Mouse (Mus musculus) B cell, adult 2 months (primary cell): ENCODE results near the gene Ppp2r3a.

Source experiments
- DNase-seq, 2 experiments: peaks; one replicate each; pipeline ENCODE4 v3.0.0; 2022

The Ppp2r3a gene

GRCm38 (mm10) chr9:101251644-101252337 is at the start of gene Ppp2r3a:
TSS of gene Ppp2r3a (minus strand) at chr9:101251795.
- peak; percentile 99 for DNase-seq

- DNase-seq: no peak
These were observed 48.9 kb upstream of the Ppp2r3a start for GRCm38 (mm10) chr9:101300441-101300935.

DNA sequence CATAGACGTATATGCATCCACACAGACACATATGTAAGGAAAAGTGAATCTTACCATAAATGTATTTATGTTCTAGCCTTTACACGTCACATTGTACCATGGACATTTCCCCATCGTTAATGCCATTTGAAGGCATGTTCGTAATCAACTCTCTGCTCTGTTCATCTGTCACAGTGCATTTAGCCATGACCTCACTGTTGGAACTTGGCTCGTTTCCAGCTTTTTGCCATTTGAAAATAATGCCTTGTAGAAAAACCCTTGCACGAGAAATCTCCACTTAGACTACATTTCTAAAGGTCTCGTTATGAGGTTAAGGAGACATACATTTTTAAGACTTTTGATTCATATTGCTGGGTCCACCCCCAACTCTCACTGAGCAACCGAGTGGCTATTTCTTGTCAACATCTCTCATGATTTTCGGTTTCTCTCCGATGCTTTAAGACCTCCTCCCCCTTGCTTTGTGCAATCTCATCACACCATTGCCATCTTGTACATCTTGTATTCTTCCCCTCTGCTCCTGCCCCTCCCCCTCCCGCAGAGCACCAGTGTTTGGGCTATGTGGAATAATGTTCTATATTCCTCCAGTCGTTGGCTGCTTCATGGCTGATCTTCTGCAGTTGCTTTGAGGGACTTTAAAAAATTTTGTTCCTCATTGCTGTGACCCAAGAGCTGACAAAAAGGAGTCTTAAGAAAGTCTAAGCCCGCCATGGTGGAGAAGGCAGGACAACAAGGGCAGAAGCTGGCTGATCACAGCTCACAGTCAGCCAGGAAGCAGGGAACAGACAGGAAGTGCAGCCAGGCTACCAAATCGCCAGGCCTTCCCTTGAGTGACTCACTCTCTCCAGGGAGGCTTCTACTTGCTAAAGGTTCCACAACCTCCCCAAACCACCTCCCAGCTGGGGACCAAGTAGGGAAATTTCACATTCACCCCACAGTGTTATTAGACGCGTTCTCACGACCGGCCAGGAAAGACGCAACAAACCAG is 40.4 kb upstream of the Ppp2r3a start:
- DNase-seq: no peak

DNA sequence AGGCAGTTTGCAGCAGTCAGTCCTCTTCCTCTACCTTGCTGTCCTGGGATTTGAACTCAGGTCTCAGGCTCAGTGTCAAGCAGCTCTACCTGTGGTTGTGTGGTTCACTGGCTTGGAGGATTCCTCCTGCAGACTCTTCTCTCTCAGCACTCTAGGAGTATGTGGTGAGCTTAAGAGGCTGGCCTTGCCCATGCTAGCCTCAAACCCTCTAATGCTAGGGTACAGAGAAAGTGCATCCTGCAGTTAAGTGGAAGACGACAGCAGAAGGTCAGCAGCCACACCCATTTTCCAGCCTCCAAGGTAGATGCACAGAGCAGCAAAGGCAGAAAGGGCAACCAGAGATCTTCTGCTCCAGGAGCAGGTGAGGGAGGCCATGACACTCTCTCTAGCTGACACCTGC is 39.3 kb upstream of the Ppp2r3a start:
- DNase-seq: no peak

DNA sequence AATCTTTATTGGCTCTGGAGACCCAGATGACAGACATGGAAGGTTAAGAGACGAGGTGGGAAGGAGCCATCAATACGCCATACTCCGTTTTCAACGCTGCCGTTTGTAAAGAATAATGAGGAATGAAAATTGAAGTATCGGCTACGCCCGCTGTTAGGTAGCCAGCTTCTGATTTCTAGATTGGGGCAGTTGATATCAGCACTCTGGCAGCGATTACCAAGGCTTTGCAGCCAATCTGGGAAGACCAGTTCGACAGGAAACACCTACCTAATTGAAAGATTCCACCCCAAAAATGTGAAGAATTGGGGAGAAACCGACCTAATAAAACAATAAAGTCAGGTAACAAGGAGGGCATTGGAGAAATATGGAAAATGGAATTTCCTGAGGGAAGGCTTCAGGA is 38.2 kb upstream of the Ppp2r3a start:
- DNase-seq: no peak

GRCm38 (mm10) chr9:101288901-101289647 is 37.5 kb upstream of the Ppp2r3a start:
- DNase-seq: no peak

DNA sequence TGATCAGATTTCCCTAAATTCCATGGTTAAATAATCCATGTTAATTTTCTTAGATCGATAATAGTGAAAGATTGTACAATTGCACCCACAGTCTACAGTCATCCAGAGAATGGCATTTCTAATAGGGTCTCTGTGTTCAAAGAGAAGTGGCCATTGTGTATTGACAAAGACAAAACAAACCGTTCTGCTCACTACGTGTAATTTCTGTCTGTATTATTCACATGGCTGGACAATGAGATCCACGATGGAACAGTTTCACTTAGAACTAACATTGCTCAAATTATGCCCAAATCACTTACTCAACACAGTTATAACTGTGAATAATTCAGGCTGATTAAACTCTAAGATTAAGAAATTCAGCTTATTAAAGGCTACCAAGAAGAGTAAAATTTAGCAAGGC is 35.2 kb upstream of the Ppp2r3a start:
- DNase-seq: no peak

DNA sequence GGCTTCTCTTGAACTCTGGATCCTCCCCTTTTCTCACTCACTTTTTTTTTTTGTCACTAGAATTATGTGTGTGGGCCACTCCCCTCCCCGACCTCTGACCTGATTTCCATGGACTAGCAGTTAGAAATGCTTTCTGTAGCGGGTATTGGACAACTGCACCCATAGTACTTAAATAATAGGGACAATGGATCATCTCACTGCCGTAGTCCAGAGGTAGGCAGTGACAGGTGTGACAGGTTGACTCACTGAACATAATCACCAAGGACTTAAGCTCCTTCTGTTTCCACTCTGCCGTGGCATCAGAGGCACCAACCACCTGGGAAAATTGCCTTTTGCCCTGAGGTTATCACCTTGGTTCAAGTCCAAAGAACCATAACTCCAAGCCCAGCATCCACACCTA is 32.5 kb upstream of the Ppp2r3a start:
- DNase-seq: no peak

- DNase-seq: no peak
These were observed 31.1 kb upstream of the Ppp2r3a start for GRCm38 (mm10) chr9:101282651-101283050.

GRCm38 (mm10) chr9:101281906-101282305 is 30.3 kb upstream of the Ppp2r3a start:
- no peak for DNase-seq

DNA sequence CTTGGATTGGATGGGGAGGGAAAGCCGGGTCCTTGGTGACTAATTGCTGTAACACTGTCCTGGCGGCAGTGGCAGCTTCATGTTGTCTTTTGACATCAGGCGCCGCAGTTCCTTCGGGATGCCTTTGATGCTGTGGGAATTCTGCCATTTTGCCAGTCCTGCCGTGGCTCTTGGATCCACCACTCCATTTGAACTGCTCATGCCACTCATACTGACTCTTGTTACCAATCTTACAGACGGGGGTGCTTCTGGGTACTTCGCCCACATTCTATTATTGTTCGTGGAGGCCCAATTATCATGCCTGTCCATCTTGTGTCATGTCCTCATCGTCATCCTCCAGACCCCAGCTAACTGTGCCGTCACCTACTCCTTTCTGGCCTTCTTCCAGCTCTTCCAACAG is 29.7 kb upstream of the Ppp2r3a start:
- DNase-seq: no peak

DNA sequence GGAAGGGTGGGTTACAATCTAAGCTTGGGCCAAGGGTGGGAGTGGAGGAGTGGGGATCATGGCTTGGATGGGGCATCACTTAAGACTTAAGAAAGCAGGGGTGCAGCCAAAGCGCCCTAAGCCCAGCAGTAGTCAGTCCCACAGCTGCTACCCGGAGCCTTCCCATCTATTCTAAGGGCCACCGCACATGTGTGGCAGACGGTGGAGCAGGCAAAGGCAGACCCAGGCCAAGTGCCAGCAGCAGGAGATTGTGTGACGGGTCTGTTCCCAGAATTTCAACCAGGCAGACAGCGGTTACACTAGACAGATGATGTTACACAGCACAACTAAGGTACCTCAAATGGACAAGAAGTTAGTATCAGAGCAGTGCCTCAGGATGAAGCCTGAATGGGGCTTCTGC is 29.3 kb upstream of the Ppp2r3a start:
- no peak for DNase-seq

DNA sequence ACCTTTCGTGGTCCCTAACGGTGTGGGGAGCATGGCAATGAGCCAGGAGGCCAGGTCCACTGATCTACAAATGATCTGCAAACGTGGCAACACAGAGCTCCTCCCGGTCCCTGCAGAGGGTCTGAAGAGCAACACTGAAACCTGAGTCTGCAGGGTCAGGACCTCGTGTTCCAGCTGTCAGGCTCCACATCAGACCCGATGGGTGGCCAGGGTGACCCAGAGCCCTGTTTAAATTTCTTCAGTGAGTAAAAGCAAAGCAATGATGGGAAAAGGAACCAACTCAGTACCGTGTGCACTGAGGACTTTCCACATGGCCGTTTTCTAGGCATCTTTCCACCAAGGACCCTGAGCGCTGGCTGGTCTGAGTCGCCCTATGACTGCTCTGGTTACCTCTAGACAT is 28.6 kb upstream of the Ppp2r3a start:
- no peak for DNase-seq

GRCm38 (mm10) chr9:101272715-101273114 is 21.1 kb upstream of the Ppp2r3a start:
- no peak for DNase-seq

DNA sequence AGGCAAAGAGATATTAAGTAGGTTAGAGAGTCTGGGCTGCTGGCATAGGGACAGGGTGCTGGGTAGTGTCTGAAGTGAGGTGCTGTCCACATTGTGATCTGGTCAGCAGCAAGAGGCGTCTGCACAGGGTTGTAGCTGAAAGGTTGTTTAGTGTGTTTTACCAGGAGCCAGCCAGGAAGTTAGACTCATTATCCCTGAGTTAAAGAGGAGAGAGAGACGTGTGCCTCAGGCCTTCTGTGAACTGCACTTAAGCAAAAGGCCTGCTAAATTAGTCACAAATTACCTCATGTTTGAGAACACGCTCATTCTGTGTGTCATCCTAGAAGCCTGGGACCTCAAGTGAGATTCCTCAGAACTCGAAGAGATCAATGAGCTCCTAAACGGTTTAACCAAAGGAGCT is 18.4 kb upstream of the Ppp2r3a start:
- no peak for DNase-seq

DNA sequence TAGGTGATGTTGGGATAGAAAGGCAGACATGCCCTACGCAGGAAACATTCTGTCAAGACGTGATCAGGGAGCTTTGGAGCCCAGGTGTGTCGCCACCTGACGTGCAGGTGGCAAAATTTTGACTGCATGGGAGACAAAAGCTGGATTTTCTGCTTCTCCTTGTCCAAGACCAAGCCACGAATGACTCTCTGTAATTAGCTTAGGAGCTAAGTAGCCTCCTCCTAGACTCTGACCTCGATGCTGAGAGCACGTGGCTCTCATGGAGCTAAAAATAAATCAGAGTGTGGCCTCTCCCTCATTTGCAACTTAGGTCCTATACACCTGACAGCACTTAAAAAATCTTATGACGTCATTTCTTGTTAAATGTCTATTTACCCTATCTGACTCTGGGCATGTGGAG is 14.4 kb upstream of the Ppp2r3a start:
- no peak for DNase-seq

DNA sequence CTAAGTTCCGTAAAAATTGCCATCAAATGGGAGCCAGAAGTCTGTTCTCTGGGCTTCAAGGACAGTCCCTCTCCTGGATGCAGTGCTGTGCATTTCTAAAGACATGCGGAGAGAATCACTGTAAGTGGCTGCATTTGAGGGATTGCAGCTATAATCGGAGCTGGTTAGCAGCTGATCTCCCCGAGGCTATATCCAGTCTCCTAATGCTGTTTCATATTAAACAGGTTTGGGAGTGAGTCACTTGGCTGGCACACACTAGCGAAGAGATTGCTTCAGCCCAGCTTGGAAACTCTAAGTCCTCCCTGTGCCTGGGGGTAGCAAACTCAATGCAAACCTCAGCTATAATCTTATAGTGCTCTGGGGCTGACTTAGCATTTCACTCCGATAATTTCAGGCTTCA is 14.0 kb upstream of the Ppp2r3a start:
- DNase-seq: no peak

GRCm38 (mm10) chr9:101262815-101263214 is 11.2 kb upstream of the Ppp2r3a start:
- DNase-seq: no peak

DNA sequence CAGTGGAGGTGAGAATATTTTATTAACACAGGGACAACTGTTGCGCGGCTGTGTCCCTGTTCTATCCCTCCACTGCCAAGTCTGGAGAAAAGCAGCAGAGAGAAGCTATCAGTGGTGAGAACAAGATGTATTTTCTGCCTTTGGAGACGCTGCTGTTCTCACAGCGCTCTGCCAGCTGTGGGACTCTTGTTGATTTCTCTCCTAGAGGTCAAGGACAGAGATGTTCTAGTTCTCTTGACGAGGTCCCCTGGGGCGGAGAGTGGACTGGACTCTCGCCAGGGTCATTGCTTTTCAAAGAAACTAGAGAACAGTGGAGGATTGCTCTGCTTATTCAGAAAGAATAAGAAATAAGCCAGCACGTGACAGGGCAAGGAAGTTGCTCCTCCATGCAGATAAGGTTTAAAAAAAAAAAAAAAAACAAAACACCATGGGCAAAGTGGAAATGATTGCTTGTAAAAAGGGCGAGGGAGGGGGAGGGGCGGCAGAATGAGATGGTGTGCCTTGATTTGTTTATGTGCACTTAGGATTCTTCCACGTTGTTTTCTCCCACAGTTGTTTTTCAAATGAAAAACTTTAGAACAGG is 10.5 kb upstream of the Ppp2r3a start:
- DNase-seq: no peak

DNA sequence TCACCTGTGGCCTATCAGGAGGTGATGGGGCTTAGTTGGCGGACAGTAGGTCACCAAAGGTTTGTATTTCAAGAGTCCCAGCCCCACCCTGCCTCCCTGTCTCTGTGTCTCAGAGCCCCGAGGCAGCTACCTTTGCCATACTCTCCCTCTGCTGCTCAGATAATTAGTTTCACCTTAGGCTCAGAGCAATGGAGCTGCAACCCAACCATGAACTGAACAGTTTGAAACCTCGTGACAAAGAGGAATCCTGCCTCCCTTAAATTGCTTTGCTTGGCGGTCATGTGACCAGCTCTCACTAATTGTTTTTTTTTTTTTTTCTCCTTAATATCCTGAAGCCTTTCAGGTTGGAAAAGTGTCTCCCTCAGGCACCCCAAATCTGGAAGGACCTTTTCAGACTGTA is 9.8 kb upstream of the Ppp2r3a start:
- DNase-seq: no peak

DNA sequence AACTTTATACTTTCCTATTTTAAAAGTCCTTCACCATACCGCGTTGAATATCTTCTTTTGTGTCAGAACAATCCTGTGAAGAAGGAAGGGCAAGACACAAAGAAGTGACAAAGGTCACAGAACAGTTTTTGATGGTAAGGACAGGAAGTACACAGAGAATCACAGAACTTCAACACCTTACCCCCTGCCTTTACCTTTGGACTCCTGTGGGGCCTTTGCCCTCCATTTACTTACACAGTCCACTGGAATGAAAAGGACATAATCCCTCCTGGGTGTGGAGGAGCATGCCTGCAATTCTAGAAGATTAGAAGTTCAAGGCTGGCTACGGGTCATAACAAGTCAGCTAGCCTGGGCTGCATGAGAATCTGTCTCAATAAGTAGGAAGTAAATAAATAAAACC is 1.5 kb upstream of the Ppp2r3a start:
- no peak for DNase-seq

DNA sequence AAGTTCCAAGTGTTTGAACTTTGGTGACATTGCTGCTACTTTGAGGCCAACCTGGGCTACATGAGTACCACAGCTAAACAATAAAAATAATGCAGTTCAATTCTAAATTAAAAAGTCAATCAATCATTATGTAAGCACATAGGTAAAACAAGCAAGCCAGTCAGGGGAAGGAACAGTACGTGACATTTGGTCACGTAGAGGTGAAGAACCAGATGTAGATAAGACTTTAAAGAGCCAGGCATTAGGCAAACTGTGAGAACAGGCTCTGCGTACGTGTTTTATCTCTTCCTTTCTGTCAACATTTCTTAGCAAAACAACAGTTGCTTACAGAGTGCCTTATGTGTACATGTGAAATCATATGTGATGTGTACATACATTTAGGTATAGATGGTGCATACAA is 946 bp upstream of the Ppp2r3a start:
- DNase-seq: no peak
